Mouse (Mus musculus) kidney, embryonic 16.5 days (tissue): ENCODE data around the gene Olfr372. TPM values are rescaled to one million over a fixed set of nuclear protein-coding genes. Genes with fewer than 3 reads are reported as not detected.
"Not testable (repeated sequence)": the region's sequence is repeated elsewhere in the genome, so short reads cannot be mapped to it uniquely, and the experiment has no call there.

ENCODE experiments used
- ATAC-seq: fragments of 200-750 bp; cut with Nextera tagmentation; 2 replicates; pipeline ENCODE4 v1.8.0; 2017; ENCODE audit warnings: moderate TSS enrichment; ENCODE audit not compliant: low FRiP score, low TSS enrichment
- H3K27ac ChIP-seq: fragments of 300-500 bp; sonication (generic); 2 replicates; pipeline ENCODE4 v1.5.1; 2014; ENCODE audit warnings: low read length
- H3K27me3 ChIP-seq: fragments of 300-500 bp; sonication (generic); 2 replicates; pipeline ENCODE4 v1.6.1; 2014; ENCODE audit warnings: low read length, control low read depth, mixed read lengths; ENCODE audit not compliant: insufficient read depth
- H3K36me3 ChIP-seq: fragments of 300-500 bp; sonication (generic); 2 replicates; pipeline ENCODE4 v1.6.1; 2014; ENCODE audit warnings: low read length, control low read depth, mixed read lengths; ENCODE audit not compliant: insufficient read depth
- H3K4me1 ChIP-seq: fragments of 300-500 bp; sonication (generic); 2 replicates; pipeline ENCODE4 v1.6.1; 2014; ENCODE audit warnings: low read length, control low read depth, mixed read lengths; ENCODE audit not compliant: insufficient read depth
- H3K4me2 ChIP-seq: fragments of 300-500 bp; sonication (generic); replicated peaks from 2 replicates; pipeline ENCODE4 v1.6.1; 2014; ENCODE audit warnings: low read depth, low read length
- H3K4me3 ChIP-seq: fragments of 300-500 bp; sonication (generic); 2 replicates; pipeline ENCODE4 v1.5.1; 2014; ENCODE audit warnings: mild to moderate bottlenecking, low read length
- H3K9ac ChIP-seq: fragments of 300-500 bp; sonication (generic); replicated peaks from 2 replicates; pipeline ENCODE4 v1.6.1; 2014; ENCODE audit warnings: low read length
- H3K9me3 ChIP-seq: fragments of 300-500 bp; sonication (generic); 2 replicates; pipeline ENCODE4 v1.6.1; 2016; ENCODE audit warnings: low read length, control low read depth
- WGBS: fragments of 180-500 bp; shearing (Covaris S2); extraction: QIAGEN DNeasy Blood & Tissue Kit; methylation state at CpG from one replicate; pipeline ENCODE4 v1.1.7; 2014; 5-methylcytosine and 5-hydroxymethylcytosine counted together
- polyA plus RNA-seq: library from polyadenylated mRNA; unstranded; fragments of >200 nt; fragmentation: Nextera tagmentation; extraction: Ambion mirVana; gene quantifications from 2 replicates; pipeline ENCODE4 v1.2.1, GENCODE M21; 2015

Olfr372 gene
- polyA plus RNA-seq, 1 experiment from 2014 or later, result not detected

- 65% methylated on average over 5 of the region's 5 CpGs for WGBS
- Histone ChIP-seq H3K27me3 (no peaks in the 10 kb centered on the region), H3K9ac (no peak overlapping the region), H3K36me3 (no peaks in the 10 kb centered on the region), H3K4me1 (no peaks in the 10 kb centered on the region), H3K4me3 (no peak overlapping the region), H3K9me3 (no peaks in the 10 kb centered on the region), H3K4me2 (no peak overlapping the region), H3K27ac (no peak overlapping the region)
- ATAC-seq, result no peak
Measured at GRCm38 (mm10) chr8:72084744-72085143, 43.7 kb downstream of the Olfr372 start.

GRCm38 (mm10) chr8:72087611-72088010 lies 46.6 kb downstream of the Olfr372 start:
- H3K9ac ChIP-seq, H3K4me3 ChIP-seq, ATAC-seq, H3K4me2 ChIP-seq, H3K36me3 ChIP-seq, H3K27ac ChIP-seq, H3K4me1 ChIP-seq, H3K27me3 ChIP-seq, H3K9me3 ChIP-seq: not testable (repeated sequence)
- 83% methylated on average over 3 of the region's 3 CpGs for WGBS

- not testable (repeated sequence) for H3K9me3 ChIP-seq, H3K4me1 ChIP-seq, H3K27ac ChIP-seq, ATAC-seq, H3K4me3 ChIP-seq, H3K27me3 ChIP-seq, H3K36me3 ChIP-seq, H3K9ac ChIP-seq, H3K4me2 ChIP-seq
Measured at GRCm38 (mm10) chr8:72096721-72097120, 55.7 kb downstream of the Olfr372 start.

GRCm38 (mm10) chr8:72099377-72100103 lies 58.5 kb downstream of the Olfr372 start:
- not testable (repeated sequence) for H3K4me2 ChIP-seq, H3K36me3 ChIP-seq, H3K4me1 ChIP-seq, H3K9ac ChIP-seq, H3K27ac ChIP-seq, H3K4me3 ChIP-seq, H3K9me3 ChIP-seq, H3K27me3 ChIP-seq
- ATAC-seq, result 0 out of 2 replicates have a peak, but pooled peaks have one; percentile 6
- 59% methylated on average over 6 of the region's 7 CpGs for WGBS

- Histone ChIP-seq H3K4me2 (no peak overlapping the region), H3K4me3 (no peak overlapping the region), H3K27ac (no peak overlapping the region), H3K27me3 (no peaks in the 10 kb centered on the region), H3K9ac (no peak overlapping the region), H3K4me1 (no peaks in the 10 kb centered on the region), H3K9me3 (peaks cover 6% of the 10 kb centered on the region; the same call in 1 of the 2 replicates), H3K36me3 (no peaks in the 10 kb centered on the region)
- WGBS, result 28% methylated on average over 4 of the region's 4 CpGs
- no peak for ATAC-seq
Measured at GRCm38 (mm10) chr8:72105165-72105564, 64.1 kb downstream of the Olfr372 start.

GRCm38 (mm10) chr8:72106740-72107139 lies 65.7 kb downstream of the Olfr372 start, which contains the start of gene Olfr374:
Gene Olfr374, plus strand, starts transcription at chr8:72107040.
- no peak within 1 kb of the TSS for H3K4me2 ChIP-seq
- no peaks in the 10 kb centered on the region for H3K4me1 ChIP-seq
- H3K9ac ChIP-seq, result no peak within 1 kb of the TSS
- H3K4me3 ChIP-seq, result no peak within 1 kb of the TSS
- H3K36me3 ChIP-seq, result no peaks in the 10 kb centered on the region
- H3K27ac ChIP-seq, result no peak within 1 kb of the TSS
- ATAC-seq, result no peak
- 91% methylated on average over 3 of the region's 3 CpGs for WGBS
- H3K9me3 ChIP-seq, result peaks cover 6% of the 10 kb centered on the region; the same call in 1 of the 2 replicates
- H3K27me3 ChIP-seq, result no peaks in the 10 kb centered on the region

Other genes starting within 250 kb of the Olfr372 start
- gene Zfp709, start 159.2 kb upstream of the Olfr372 start, polyA plus RNA-seq, result 6.4 and 6.5 TPM in 2 replicates
- 6.4 and 6.6 TPM in 2 replicates for gene Zfp882, start 132.6 kb upstream of the Olfr372 start, polyA plus RNA-seq
- 25.7 and 29.1 TPM in 2 replicates for gene Zfp617, start 132.6 kb upstream of the Olfr372 start, polyA plus RNA-seq
- 26.7 and 30.8 TPM in 2 replicates for gene Zfp961, start 90.2 kb upstream of the Olfr372 start, polyA plus RNA-seq
- 1.8 and 1.9 TPM in 2 replicates for gene Cyp4f18, start 31.6 kb upstream of the Olfr372 start, polyA plus RNA-seq
- 0.04 TPM in 1 of 2 replicates, not detected in the other for gene Olfr373, start 42.0 kb downstream of the Olfr372 start, polyA plus RNA-seq
- not detected in 2 replicates for gene Olfr374, start 65.8 kb downstream of the Olfr372 start, polyA plus RNA-seq
- gene Tpm4, start 93.8 kb downstream of the Olfr372 start, polyA plus RNA-seq, result 828 and 869 TPM in 2 replicates
- 141 and 143 TPM in 2 replicates for gene Rab8a, start 120.0 kb downstream of the Olfr372 start, polyA plus RNA-seq
- gene Hsh2d, start 148.4 kb downstream of the Olfr372 start, polyA plus RNA-seq, result not detected in 2 replicates
- not detected in 2 replicates for gene Cib3, start 171.6 kb downstream of the Olfr372 start, polyA plus RNA-seq
- not detected in 2 replicates for gene Gm11034, start 172.4 kb downstream of the Olfr372 start, polyA plus RNA-seq
- 79.5 and 80.7 TPM in 2 replicates for gene Fam32a, start 178.5 kb downstream of the Olfr372 start, polyA plus RNA-seq
- 142 and 143 TPM in 2 replicates for gene Ap1m1, start 198.8 kb downstream of the Olfr372 start, polyA plus RNA-seq